Mouse (Mus musculus): ENCODE data around the gene Egfl8. TPM values are rescaled to one million over a fixed set of nuclear protein-coding genes. Genes with fewer than 3 reads are reported as not detected.

Egfl8 gene
- polyA plus RNA-seq, 1 experiment from 2014 or later = 3.4 TPM

- Histone ChIP-seq H3K4me1 (replicated peaks) (peaks cover 13% of the 10 kb centered on the region), H3K9ac (replicated peaks) (no peak overlapping the region), H3K4me3 (replicated peaks) (no peak overlapping the region), H3K4me2 (no peak overlapping the region), H3K36me3 (no peaks in the 10 kb centered on the region), H3K27me3 (peaks cover 16% of the 10 kb centered on the region), H3K27ac (no peak overlapping the region; the same call in 1 of the 2 replicates), H3K9me3 (0 out of 2 replicates have a peak, but pooled peaks cover 6% of the 10 kb centered on the region)
- ATAC-seq (ENCODE audit: insufficient number of reproducible peaks, insufficient read depth, low FRiP score, low TSS enrichment, low read depth) = no peak
- whole genome bisulfite sequencing = 79% methylated on average over 7 of the region's 7 CpGs
Measured at GRCm38 (mm10) chr17:34639461-34640255, 23.9 kb upstream of the Egfl8 start.

GRCm38 (mm10) chr17:34637459-34637858, 21.7 kb upstream of the Egfl8 start:
- Histone ChIP-seq H3K4me2 (no peak overlapping the region), H3K27me3 (peaks cover 33% of the 10 kb centered on the region), H3K9ac (replicated peaks) (no peak overlapping the region), H3K27ac (no peak overlapping the region), H3K4me1 (replicated peaks) (peaks cover 13% of the 10 kb centered on the region), H3K36me3 (no peaks in the 10 kb centered on the region), H3K4me3 (replicated peaks) (no peak overlapping the region), H3K9me3 (0 out of 2 replicates have a peak, but pooled peaks cover 6% of the 10 kb centered on the region)
- no peak for ATAC-seq (ENCODE audit: insufficient number of reproducible peaks, insufficient read depth, low FRiP score, low TSS enrichment, low read depth)
- WGBS = 64% methylated on average over 3 of the region's 3 CpGs

GRCm38 (mm10) chr17:34635671-34636070, 19.9 kb upstream of the Egfl8 start:
- Histone ChIP-seq H3K36me3 (no peaks in the 10 kb centered on the region), H3K27ac (no peak overlapping the region), H3K9me3 (0 out of 2 replicates have a peak, but pooled peaks cover 6% of the 10 kb centered on the region), H3K4me1 (replicated peaks) (peaks cover 21% of the 10 kb centered on the region), H3K9ac (replicated peaks) (no peak overlapping the region), H3K4me3 (replicated peaks) (no peak overlapping the region), H3K4me2 (no peak overlapping the region), H3K27me3 (peaks cover 51% of the 10 kb centered on the region)
- no peak for ATAC-seq (ENCODE audit: insufficient number of reproducible peaks, insufficient read depth, low FRiP score, low TSS enrichment, low read depth)
- 74% methylated on average over 2 of the region's 2 CpGs for WGBS

- H3K27me3 ChIP-seq = peaks cover 75% of the 10 kb centered on the region
- H3K36me3 ChIP-seq = no peaks in the 10 kb centered on the region
- WGBS = 2% methylated on average over 26 of the region's 26 CpGs
- peak overlapping the region; percentile 73 for H3K4me2 ChIP-seq
- 0 out of 2 replicates have a peak, but pooled peaks have one; percentile 35 for ATAC-seq (ENCODE audit: insufficient number of reproducible peaks, insufficient read depth, low FRiP score, low TSS enrichment, low read depth)
- H3K4me1 ChIP-seq (replicated peaks) = peaks cover 48% of the 10 kb centered on the region
- H3K4me3 ChIP-seq (replicated peaks) = peak overlapping the region; percentile 41
- no peak overlapping the region for H3K27ac ChIP-seq
- H3K9me3 ChIP-seq = no peaks in the 10 kb centered on the region
- H3K9ac ChIP-seq (replicated peaks) = peak overlapping the region; percentile 48; the same call in 1 of the 2 replicates
Measured at GRCm38 (mm10) chr17:34632261-34632691, 16.5 kb upstream of the Egfl8 start.

GRCm38 (mm10) chr17:34631647-34632046, 15.9 kb upstream of the Egfl8 start:
- no peak overlapping the region for H3K27ac ChIP-seq
- no peaks in the 10 kb centered on the region for H3K36me3 ChIP-seq
- no peaks in the 10 kb centered on the region for H3K9me3 ChIP-seq
- H3K27me3 ChIP-seq = peaks cover 71% of the 10 kb centered on the region
- H3K4me3 ChIP-seq (replicated peaks) = peak overlapping the region; percentile 41
- peak overlapping the region; percentile 73 for H3K4me2 ChIP-seq
- no peak for ATAC-seq (ENCODE audit: insufficient number of reproducible peaks, insufficient read depth, low FRiP score, low TSS enrichment, low read depth)
- H3K9ac ChIP-seq (replicated peaks) = peak overlapping the region; percentile 48
- 6% methylated on average over 12 of the region's 12 CpGs for WGBS
- peaks cover 48% of the 10 kb centered on the region for H3K4me1 ChIP-seq (replicated peaks)

- Histone ChIP-seq H3K27me3 (peaks cover 64% of the 10 kb centered on the region), H3K9me3 (no peaks in the 10 kb centered on the region), H3K36me3 (no peaks in the 10 kb centered on the region), H3K27ac (no peak overlapping the region), H3K4me2 (peak overlapping the region; percentile 73), H3K4me3 (replicated peaks) (peak overlapping the region; percentile 41), H3K4me1 (replicated peaks) (peaks cover 54% of the 10 kb centered on the region), H3K9ac (replicated peaks) (peak overlapping the region; percentile 44)
- 1% methylated on average over 48 of the region's 48 CpGs for WGBS
- ATAC-seq (ENCODE audit: insufficient number of reproducible peaks, insufficient read depth, low FRiP score, low TSS enrichment, low read depth) = no peak
Measured at GRCm38 (mm10) chr17:34630761-34631301, 15.1 kb upstream of the Egfl8 start.

- Histone ChIP-seq H3K27me3 (peaks cover 59% of the 10 kb centered on the region), H3K4me1 (replicated peaks) (peaks cover 54% of the 10 kb centered on the region), H3K9me3 (no peaks in the 10 kb centered on the region), H3K27ac (no peak overlapping the region), H3K4me3 (replicated peaks) (peak overlapping the region; percentile 76), H3K4me2 (peak overlapping the region; percentile 87), H3K9ac (replicated peaks) (peak overlapping the region; percentile 44; the same call in 1 of the 2 replicates), H3K36me3 (peaks cover 8% of the 10 kb centered on the region; the same call in 1 of the 2 replicates)
- 13% methylated on average over 12 of the region's 12 CpGs for WGBS
- ATAC-seq (ENCODE audit: insufficient number of reproducible peaks, insufficient read depth, low FRiP score, low TSS enrichment, low read depth) = no peak
Measured at GRCm38 (mm10) chr17:34629796-34630603, 14.2 kb upstream of the Egfl8 start.

GRCm38 (mm10) chr17:34629221-34629751, 13.5 kb upstream of the Egfl8 start, which contains the start of gene Prrt1:
Gene Prrt1 (plus strand): TSS chr17:34629533.
- Histone ChIP-seq H3K9me3 (no peaks in the 10 kb centered on the region), H3K9ac (replicated peaks) (peak within 1 kb of the TSS; percentile 73; the same call in 1 of the 2 replicates), H3K4me3 (replicated peaks) (peak within 1 kb of the TSS; percentile 76), H3K27ac (no peak within 1 kb of the TSS), H3K4me1 (replicated peaks) (peaks cover 54% of the 10 kb centered on the region), H3K36me3 (peaks cover 9% of the 10 kb centered on the region; the same call in 1 of the 2 replicates), H3K27me3 (peaks cover 59% of the 10 kb centered on the region), H3K4me2 (peak within 1 kb of the TSS; percentile 87)
- ATAC-seq (ENCODE audit: insufficient number of reproducible peaks, insufficient read depth, low FRiP score, low TSS enrichment, low read depth) = no peak
- WGBS = under 1% methylated on average over 16 of the region's 16 CpGs

GRCm38 (mm10) chr17:34628644-34628967, 12.8 kb upstream of the Egfl8 start:
- Histone ChIP-seq H3K4me3 (replicated peaks) (peak overlapping the region; percentile 76), H3K4me1 (replicated peaks) (peaks cover 54% of the 10 kb centered on the region), H3K9ac (replicated peaks) (peak overlapping the region; percentile 73; the same call in 1 of the 2 replicates), H3K27ac (no peak overlapping the region), H3K9me3 (no peaks in the 10 kb centered on the region), H3K27me3 (peaks cover 53% of the 10 kb centered on the region), H3K4me2 (peak overlapping the region; percentile 87), H3K36me3 (peaks cover 16% of the 10 kb centered on the region)
- no peak for ATAC-seq (ENCODE audit: insufficient number of reproducible peaks, insufficient read depth, low FRiP score, low TSS enrichment, low read depth)
- WGBS = 28% methylated on average over 5 of the region's 5 CpGs

GRCm38 (mm10) chr17:34627943-34628643, 12.3 kb upstream of the Egfl8 start, which contains the start of gene Ppt2:
Gene Ppt2 (minus strand): TSS chr17:34628510.
- H3K27me3 ChIP-seq = peaks cover 48% of the 10 kb centered on the region
- H3K4me1 ChIP-seq (replicated peaks) = peaks cover 54% of the 10 kb centered on the region
- H3K27ac ChIP-seq = peak within 1 kb of the TSS; percentile 90
- H3K4me3 ChIP-seq (replicated peaks) = peak within 1 kb of the TSS; percentile 76
- ATAC-seq (ENCODE audit: insufficient number of reproducible peaks, insufficient read depth, low FRiP score, low TSS enrichment, low read depth) = peak; percentile 6; the same call in 1 of the 2 replicates
- peak within 1 kb of the TSS; percentile 73 for H3K9ac ChIP-seq (replicated peaks)
- 6% methylated on average over 29 of the region's 29 CpGs for WGBS
- H3K9me3 ChIP-seq = no peaks in the 10 kb centered on the region
- peaks cover 21% of the 10 kb centered on the region for H3K36me3 ChIP-seq
- H3K4me2 ChIP-seq = peak within 1 kb of the TSS; percentile 87

Measured in limb, embryonic 12.5 days (tissue).